Mouse (Mus musculus) monocyte, adult 59 days (primary cell): ENCODE data around the gene Capza2. TPM values are rescaled to one million over a fixed set of nuclear protein-coding genes. Genes with fewer than 3 reads are reported as not detected.

Source experiments
- total RNA-seq, 2 experiments: library from RNA; stranded (reverse); gene quantifications; one replicate each; pipeline ENCODE4 v1.2.4; 2023

Gene Capza2
- total RNA-seq = 100 to 1,000 TPM; 394 to 420 TPM

DNA sequence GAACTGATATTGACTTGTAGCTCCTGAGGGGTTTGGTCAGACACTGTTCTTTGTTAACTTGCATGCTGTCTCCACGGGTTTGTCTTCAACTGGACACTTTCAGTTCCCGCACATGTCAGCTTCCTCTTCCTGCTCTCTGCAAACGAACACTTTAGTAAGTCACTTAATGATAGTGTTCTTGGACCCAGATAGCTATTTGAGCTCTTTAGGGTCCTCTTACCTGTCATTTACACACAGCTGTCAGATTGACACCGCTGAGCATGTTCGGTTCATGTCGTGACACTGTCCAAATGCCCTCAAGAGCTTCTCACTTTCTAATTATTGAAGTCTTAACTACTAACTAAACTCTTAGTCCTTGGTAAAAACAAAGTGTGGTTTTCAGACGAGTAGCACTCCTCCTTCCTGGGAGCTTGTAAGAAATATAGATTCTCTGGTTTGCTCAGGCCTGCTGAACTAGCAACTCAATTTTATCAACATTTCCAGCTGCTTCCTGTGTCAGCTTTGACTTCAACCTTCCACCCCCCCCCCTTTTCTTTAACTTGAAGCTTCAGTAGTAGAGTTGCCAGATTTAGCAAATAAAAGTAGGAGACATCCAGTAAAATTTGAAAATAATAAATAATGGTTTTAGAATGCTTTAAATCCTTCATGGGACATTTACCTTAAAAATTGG, at the start of gene Capza2:
TSS of gene Capza2 (plus strand) at position 620 of the 670 bp plus-strand sequence.

DNA sequence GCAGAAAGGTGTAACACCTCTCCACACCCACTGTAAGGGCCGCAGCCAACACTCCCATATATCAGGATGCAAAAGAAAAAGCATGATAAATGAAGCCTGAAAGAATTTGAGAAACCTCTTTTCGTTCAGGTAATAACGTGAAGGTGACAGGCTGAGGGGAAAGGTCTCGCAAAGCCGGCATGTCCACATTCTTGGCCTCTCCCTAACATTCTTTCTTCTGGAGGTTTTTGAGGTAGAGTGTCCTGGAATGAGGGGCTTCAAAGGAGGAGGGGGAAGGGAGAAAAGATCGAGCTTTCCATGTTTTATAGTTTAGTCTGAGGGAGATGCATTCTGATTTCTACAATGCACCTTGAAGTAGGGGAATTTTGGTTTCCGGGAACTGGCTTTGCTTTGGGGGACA, 56.6 kb downstream of the Capza2 start, which contains the start of gene St7:
TSS of gene St7 (plus strand) at position 287 of the 400 bp plus-strand sequence.

Other genes with a start within 250 kb of the Capza2 start
- gene Met, start 172.4 kb upstream of the Capza2 start, total RNA-seq = 10 to 100 TPM in 1 of 2 experiments, 1 to 10 TPM in 1; 7.9 to 13.3 TPM
- gene St7, start 56.7 kb downstream of the Capza2 start, total RNA-seq = 10 to 100 TPM in 1 of 2 experiments, 1 to 10 TPM in 1; 9.0 to 18.3 TPM